Mouse (Mus musculus) G1E (cell line): Measurements from ENCODE around the gene Satb1.

Experiments used
- CTCF ChIP-seq: IDR thresholded peaks from 2 replicates; pipeline ENCODE4 v1.5.1; 2012; ENCODE audit warnings: low read depth, low read length, inconsistent platforms, mixed read lengths
- GATA1 ChIP-seq: IDR thresholded peaks from 2 replicates; pipeline ENCODE4 v1.6.1; 2012; ENCODE audit warnings: borderline replicate concordance, low read length, inconsistent platforms, mixed read lengths
- GATA2 ChIP-seq: IDR thresholded peaks from 2 replicates; pipeline ENCODE4 v1.6.1; 2012; ENCODE audit warnings: low read depth, low read length, inconsistent platforms, borderline replicate concordance
- POLR2AphosphoS5 ChIP-seq: IDR thresholded peaks from 2 replicates; pipeline ENCODE4 v1.6.1; 2012; ENCODE audit warnings: low read depth, low read length, inconsistent platforms; ENCODE audit not compliant: insufficient replicate concordance
- TAL1 ChIP-seq: conservative IDR thresholded peaks from 2 replicates; pipeline ENCODE4 v1.6.1; 2012; ENCODE audit warnings: low read depth, low read length, inconsistent platforms, mixed read lengths

- TF ChIP-seq CTCF, result no peak
- no peak for TF ChIP-seq TAL1
- TF ChIP-seq POLR2AphosphoS5, result no peak
- no peak for TF ChIP-seq GATA2
- no peak for TF ChIP-seq GATA1
Observed at GRCm38 (mm10) chr17:51791226-51791625, 41.9 kb downstream of the Satb1 start.
